Comparison of ENCODE assay signal across 9 mouse cellular contexts in the genomic region with DNA sequence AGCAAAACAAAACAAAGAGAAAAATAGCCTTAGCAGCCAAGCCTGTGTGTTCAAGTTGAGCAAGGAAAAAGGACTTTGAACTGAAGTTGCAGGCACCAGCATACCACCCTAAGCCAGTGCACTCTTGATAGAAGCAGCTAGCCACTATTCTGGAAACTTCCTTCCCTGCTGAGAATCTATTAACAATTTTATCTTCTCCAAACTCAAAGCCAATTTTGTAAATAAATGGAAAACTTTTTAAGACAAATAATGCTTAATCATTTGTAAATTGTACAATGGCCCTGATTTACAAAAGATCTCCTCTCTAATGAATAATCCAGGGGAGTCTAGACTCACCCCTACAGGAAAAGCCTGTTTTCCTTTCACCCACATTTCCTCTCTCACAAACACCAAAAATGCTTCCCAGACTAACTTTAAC.
DNase-seq lines count a peak whose midpoint lies in the region; TF ChIP-seq lines count a peak whose summit lies in the region.
"Had no signal": no experiment of that assay in that cellular context is flagged by ENCODE, and none has a peak within 500 bp of the region (broad histone marks: within the 10 kb centered on the region; RNA-seq: fewer than 3 reads in every experiment).

No protein-coding gene starts in this region.

- H3K4me3 ChIP-seq in bone marrow macrophage, adult 2 months (ENCODE audit: insufficient read depth, low read length): no peak overlapping the region
- H3K4me3 ChIP-seq in olfactory bulb, adult 2 months (ENCODE audit: insufficient read depth, low read depth, low read length): no peak overlapping the region
- H3K4me3 ChIP-seq: left cerebral cortex, adult 2 months had no signal

- DNase-seq in kidney, adult 8-10 months: peak; percentile 40 to 73
- no peak for DNase-seq in kidney, postnatal 4 days
- DNase-seq in kidney, adult 9 months: peak; percentile 87
- DNase-seq in gastrocnemius, postnatal 36 days: no peak
- no peak for DNase-seq in cerebellum, postnatal 4 days (ENCODE audit: low spot score in 2 of 2)
- DNase-seq: thymus, postnatal 36 days had no signal

- TF ChIP-seq POLR2A in bone marrow macrophage, adult 2 months (IDR thresholded peaks at IDR 0.05; ENCODE audit: borderline replicate concordance, low read depth, low read length): no peak
- TF ChIP-seq POLR2A in olfactory bulb, adult 2 months (IDR thresholded peaks at IDR 0.05; ENCODE audit: insufficient read depth, low read depth, low read length): no peak

- H3K27ac ChIP-seq in bone marrow macrophage, adult 2 months (ENCODE audit: insufficient read depth, low read depth, low read length): peak overlapping the region; percentile 92
- H3K27ac ChIP-seq in olfactory bulb, adult 2 months (ENCODE audit: insufficient read depth, low read depth, low read length): peak overlapping the region; percentile 56; the same call in 1 of the 2 replicates
- H3K27ac ChIP-seq: left cerebral cortex, adult 2 months had no signal

- peaks cover 40% of the 10 kb centered on the region for H3K4me1 ChIP-seq in bone marrow macrophage, adult 2 months (ENCODE audit: control insufficient read depth, insufficient read depth, low read length)
- peaks cover 3% of the 10 kb centered on the region; the same call in 1 of the 2 replicates for H3K4me1 ChIP-seq in olfactory bulb, adult 2 months (ENCODE audit: control insufficient read depth, insufficient read depth, low read length)

- no peak for TF ChIP-seq CTCF in bone marrow macrophage, adult 2 months (IDR thresholded peaks at IDR 0.05; ENCODE audit: low read depth, low read length)
- no peak for TF ChIP-seq CTCF in olfactory bulb, adult 2 months (IDR thresholded peaks at IDR 0.05; ENCODE audit: insufficient read depth, low read depth, low read length)

- intact Hi-C loops in gastrocnemius, postnatal 36 days (cut with DNase I): no loop called here

Comparison
In these comparisons a context has a peak if more than half of its experiments do, and no peak if none do; other contexts are left out.
1. DNase-seq: peak in kidney, adult 8-10 months (2 of 2) and kidney, adult 9 months (single experiment); none in kidney, postnatal 4 days (0 of 2), gastrocnemius, postnatal 36 days (0 of 2) and cerebellum, postnatal 4 days (0 of 2).